Mouse (Mus musculus) CD4-positive, CD25-positive, alpha-beta regulatory T cell, adult 9 weeks (primary cell): Measurements from ENCODE around the gene Sim1. TPM values are rescaled to one million over a fixed set of nuclear protein-coding genes. Genes with fewer than 3 reads are reported as not detected.

Experiments
- polyA plus RNA-seq: library from polyadenylated mRNA; unstranded; fragments of 100-300 nt; shearing (Covaris generic); gene quantifications from one replicate; pipeline ENCODE4 v1.2.1, GENCODE M21; 2017

The Sim1 gene
- not detected for polyA plus RNA-seq

GRCm38 (mm10) chr10:50894170-50894991, at the start of gene Sim1:
Sim1 (plus strand) TSS chr10:50894754.

